In genomic region chr17:23721886-23722285, GRCm38 (mm10) we compare ENCODE assay signal across 23 mouse cellular contexts. TPM values are rescaled to one million over a fixed set of nuclear protein-coding genes. Genes with fewer than 3 reads are reported as not detected.
"Had no signal": no experiment of that assay in that cellular context is flagged by ENCODE, and none has a peak within 500 bp of the region (broad histone marks: within the 10 kb centered on the region; RNA-seq: fewer than 3 reads in every experiment).

No protein-coding gene starts in this region.

- DNase-seq: lung, adult 18-20 months; lung, embryonic 14.5 days; lung, postnatal 10 days; lung, postnatal 4 days; midbrain, embryonic 14.5 days; retina, postnatal 1 day; right cerebral cortex, adult 18-20 months; right cerebral cortex, postnatal 25 days; right cerebral cortex, postnatal 4 days; spleen, adult 18-20 months; thymus, adult 18-20 months; thymus, postnatal 25 days; thymus, postnatal 4 days had no signal

- H3K36me3 ChIP-seq: midbrain, embryonic 10.5 days; midbrain, embryonic 12.5 days; neural tube, embryonic 12.5 days had no signal

- H3K4me2 ChIP-seq: lung, embryonic 14.5 days; midbrain, embryonic 12.5 days; neural tube, embryonic 12.5 days had no signal

- H3K27ac ChIP-seq: midbrain, embryonic 10.5 days; midbrain, embryonic 12.5 days; neural tube, embryonic 12.5 days had no signal

- H3K4me3 ChIP-seq: midbrain, embryonic 10.5 days; midbrain, embryonic 12.5 days; myocyte; neural tube, embryonic 12.5 days had no signal

- ATAC-seq: midbrain, embryonic 16.5 days had no signal

- H3K9ac ChIP-seq: lung, embryonic 14.5 days; midbrain, embryonic 12.5 days; neural tube, embryonic 12.5 days had no signal

- H3K27me3 ChIP-seq: neural tube, embryonic 12.5 days had no signal

- H3K9me3 ChIP-seq: midbrain, embryonic 10.5 days; midbrain, embryonic 12.5 days; neural tube, embryonic 12.5 days had no signal

RNA-seq across cellular contexts. Expression of gene 1520401A03Rik, which starts 0.7 kb away (rescaled TPM):
- total RNA-seq: megakaryocyte, adult 5-6 weeks; megakaryocyte-erythroid progenitor cell, adult 5-6 weeks; neutrophil, adult 5-6 weeks had no signal
- polyA plus RNA-seq: midbrain, embryonic 10.5 days; midbrain, embryonic 14.5 days; small intestine, adult 2 months had no signal

RNA-seq across cellular contexts. Expression of gene Kremen2, which starts 23.7 kb away (rescaled TPM):
- total RNA-seq: megakaryocyte, adult 5-6 weeks had no signal
- polyA plus RNA-seq: lung, embryonic 14.5 days had no signal

RNA-seq across cellular contexts. Expression of gene Cldn9, which starts 38.1 kb away (rescaled TPM):
- total RNA-seq: megakaryocyte, adult 5-6 weeks; megakaryocyte-erythroid progenitor cell, adult 5-6 weeks; neutrophil, adult 5-6 weeks had no signal
- polyA plus RNA-seq: urinary bladder, adult 2 months had no signal
